9 mouse cellular contexts compared by ENCODE assay signal in genomic region chr4:151638941-151639340, GRCm38 (mm10).
DNase-seq lines count a peak whose midpoint lies in the region; ATAC-seq and TF ChIP-seq lines count a peak whose summit lies in the region.
"Had no signal": no experiment of that assay in that cellular context is flagged by ENCODE, and none has a peak within 500 bp of the region (broad histone marks: within the 10 kb centered on the region; RNA-seq: fewer than 3 reads in every experiment).

No protein-coding gene starts in this region.

- H3K9me3 ChIP-seq in lung, embryonic 14.5 days (ENCODE audit: low read depth, low read length), result no peaks in the 10 kb centered on the region
- no peaks in the 10 kb centered on the region for H3K9me3 ChIP-seq in hindbrain, embryonic 16.5 days (ENCODE audit: control insufficient read depth, low read length)
- H3K9me3 ChIP-seq: heart, embryonic 13.5 days; megakaryocyte, embryonic 14.5 days had no signal

- no peaks in the 10 kb centered on the region for H3K4me1 ChIP-seq in lung, embryonic 14.5 days (ENCODE audit: insufficient read depth)
- no peaks in the 10 kb centered on the region for H3K4me1 ChIP-seq in lung, adult 2 months (ENCODE audit: control insufficient read depth, insufficient read depth, low read length)
- H3K4me1 ChIP-seq in hindbrain, embryonic 16.5 days (ENCODE audit: control insufficient read depth, insufficient read depth, low read depth, low read length), result peaks cover 14% of the 10 kb centered on the region
- H3K4me1 ChIP-seq: megakaryocyte, embryonic 14.5 days had no signal

- peak; percentile 60 for TF ChIP-seq CTCF in lung, embryonic 14.5 days (IDR thresholded peaks at IDR 0.05; ENCODE audit: low read depth)
- TF ChIP-seq CTCF in lung, adult 2 months (IDR thresholded peaks at IDR 0.05; ENCODE audit: insufficient read depth, low read length), result no peak

- no peak overlapping the region for H3K9ac ChIP-seq in lung, embryonic 14.5 days
- no peak overlapping the region for H3K9ac ChIP-seq in hindbrain, embryonic 16.5 days (ENCODE audit: low read depth, low read length)
- H3K9ac ChIP-seq: heart, embryonic 13.5 days had no signal

- DNase-seq in lung, embryonic 14.5 days, result peak; percentile 71
- no peak for DNase-seq in lung, adult 2 months
- DNase-seq in cerebellum, adult 11 months, result peak; percentile 49
- peak; percentile 47 for DNase-seq in retina, adult 2 months (ENCODE audit: low read depth, low spot score)
- no peak for DNase-seq in gastrocnemius, postnatal 25 days
- no peak for DNase-seq in heart, postnatal 4 days

- no peak for ATAC-seq in lung, embryonic 14.5 days (ENCODE audit: insufficient read depth)
- ATAC-seq in hindbrain, embryonic 16.5 days, result 0 out of 2 replicates have a peak, but pooled peaks have one; percentile 15

- H3K27me3 ChIP-seq in lung, embryonic 14.5 days (ENCODE audit: insufficient read depth, low read length), result no peaks in the 10 kb centered on the region
- H3K27me3 ChIP-seq in hindbrain, embryonic 16.5 days (replicated peaks; ENCODE audit: control insufficient read depth, insufficient read depth, low read length), result no peaks in the 10 kb centered on the region
- H3K27me3 ChIP-seq: megakaryocyte, embryonic 14.5 days had no signal

- no peak for TF ChIP-seq POLR2A in lung, adult 2 months (IDR thresholded peaks at IDR 0.05; ENCODE audit: borderline replicate concordance, extremely low read depth, low read depth, low read length)

- no peak overlapping the region for H3K4me2 ChIP-seq in lung, embryonic 14.5 days
- H3K4me2 ChIP-seq in hindbrain, embryonic 16.5 days (ENCODE audit: low read length), result no peak overlapping the region
- H3K4me2 ChIP-seq: heart, embryonic 13.5 days had no signal

- WGBS in lung, embryonic 14.5 days, result 12% methylated on average over 9 of the region's 9 CpGs
- 21% methylated on average over 9 of the region's 9 CpGs for WGBS in lung, adult 2 months
- WGBS in hindbrain, embryonic 16.5 days, result 27% methylated on average over 9 of the region's 9 CpGs

- no peak overlapping the region for H3K4me3 ChIP-seq in lung, embryonic 14.5 days (ENCODE audit: low read depth, low read length)
- H3K4me3 ChIP-seq in lung, adult 2 months (replicated peaks; ENCODE audit: extremely low read depth, low read depth, low read length), result no peak overlapping the region
- no peak overlapping the region for H3K4me3 ChIP-seq in hindbrain, embryonic 16.5 days (ENCODE audit: low read length)
- H3K4me3 ChIP-seq: heart, embryonic 13.5 days; megakaryocyte, embryonic 14.5 days had no signal

- no peak overlapping the region for H3K27ac ChIP-seq in lung, embryonic 14.5 days (ENCODE audit: low read depth)
- no peak overlapping the region for H3K27ac ChIP-seq in hindbrain, embryonic 16.5 days (ENCODE audit: low read depth, low read length)
- H3K27ac ChIP-seq: heart, embryonic 13.5 days had no signal

- no peaks in the 10 kb centered on the region for H3K36me3 ChIP-seq in lung, embryonic 14.5 days (ENCODE audit: insufficient read depth)
- H3K36me3 ChIP-seq in hindbrain, embryonic 16.5 days (ENCODE audit: control insufficient read depth, insufficient read depth, low read length), result no peaks in the 10 kb centered on the region
- H3K36me3 ChIP-seq: heart, embryonic 13.5 days had no signal

Comparison
In these comparisons a context has a peak if more than half of its experiments do, and no peak if none do; other contexts are left out.
1. DNase-seq: peak in lung, embryonic 14.5 days (single experiment), cerebellum, adult 11 months (single experiment) and retina, adult 2 months (single experiment); none in lung, adult 2 months (single experiment), gastrocnemius, postnatal 25 days (single experiment) and heart, postnatal 4 days (single experiment).